Mouse (Mus musculus) ovary, adult 18-20 months (tissue): ENCODE data around the gene Gm4871.
"Not testable (repeated sequence)": the region's sequence is repeated elsewhere in the genome, so short reads cannot be mapped to it uniquely, and the experiment has no call there.

Source experiments
- DNase-seq: peaks from one replicate; pipeline ENCODE4 v3.0.0; 2022; ENCODE audit warnings: low spot score, mixed read lengths

The Gm4871 gene

DNA sequence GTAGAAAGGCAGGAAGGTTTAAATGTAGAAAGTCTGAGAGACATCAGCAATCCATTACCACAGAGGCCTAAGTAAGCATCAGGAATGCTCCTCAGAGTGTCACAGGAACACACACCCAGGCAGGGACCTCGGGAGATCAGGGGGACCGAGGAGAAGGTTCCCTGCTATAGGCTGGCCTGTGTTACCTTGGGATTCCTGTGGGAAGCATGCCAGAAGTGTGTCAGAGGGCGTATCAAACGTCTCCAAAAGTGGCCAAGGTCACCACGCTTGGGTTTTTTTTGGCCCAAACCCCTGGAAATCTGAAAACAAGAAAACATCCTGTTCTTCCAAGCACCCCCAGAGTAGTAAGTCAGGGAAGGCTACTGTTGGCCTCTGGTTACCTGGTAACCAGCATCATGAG, at the start of gene Gm4871:
Gene Gm4871, minus strand, starts transcription at position 364 of the 400 bp plus-strand sequence.
- DNase-seq: not testable (repeated sequence)

DNA sequence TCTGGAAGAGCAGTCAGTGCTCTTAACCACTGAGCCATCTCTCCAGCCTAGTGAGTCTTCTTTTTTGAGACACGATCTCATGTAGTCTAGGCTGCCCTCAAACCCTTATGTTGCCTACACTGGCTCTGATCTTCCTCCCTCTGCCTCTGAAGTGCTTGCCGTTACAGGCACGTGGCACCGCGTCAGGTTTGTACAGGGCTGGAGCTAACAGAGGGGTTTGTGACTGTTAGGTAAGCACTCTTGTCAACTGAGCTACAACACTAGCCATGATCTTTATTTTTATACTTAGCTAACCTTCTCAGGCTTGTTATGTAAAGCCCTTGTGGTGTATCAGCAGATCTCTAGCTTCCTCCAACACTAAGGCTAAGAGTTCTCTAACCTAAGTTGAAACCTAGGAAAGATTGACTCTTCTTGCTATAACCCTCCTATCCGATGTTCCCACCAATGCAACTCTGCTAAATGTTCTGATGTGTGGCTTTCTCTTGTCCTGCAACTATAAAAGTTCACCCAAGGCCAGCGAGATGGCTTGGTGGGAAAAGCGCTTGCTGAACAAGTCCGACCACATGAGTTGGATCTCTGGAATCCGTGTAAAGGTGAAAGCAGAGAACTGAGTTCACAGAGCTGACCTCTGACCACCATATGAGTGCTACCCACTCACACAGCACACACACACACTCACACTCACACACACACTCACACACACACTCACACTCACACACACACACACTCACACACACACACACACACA, 49.5 kb upstream of the Gm4871 start:
- no peak for DNase-seq

- no peak for DNase-seq
Observed at GRCm38 (mm10) chr5:145075081-145075480, 42.5 kb upstream of the Gm4871 start.

DNA sequence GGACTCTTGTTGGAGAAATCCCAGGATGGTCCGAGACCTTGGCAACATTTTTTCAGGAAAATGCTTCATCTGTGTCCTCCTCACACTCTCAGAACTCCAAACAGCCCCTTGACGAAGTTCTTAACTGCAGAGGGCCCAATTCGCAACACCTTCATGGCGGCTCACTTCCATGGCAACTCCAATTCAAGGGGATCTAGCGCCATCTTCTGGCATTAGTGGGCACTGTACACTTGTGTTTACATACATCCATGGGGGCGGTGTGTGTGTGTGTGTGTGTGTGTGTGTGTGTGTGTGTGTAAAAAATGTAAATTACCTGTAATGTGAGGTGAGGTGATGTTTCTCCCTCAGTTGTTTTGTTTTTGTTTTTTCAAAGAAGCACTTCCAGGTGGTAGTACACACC, 38.8 kb upstream of the Gm4871 start:
- no peak for DNase-seq

DNA sequence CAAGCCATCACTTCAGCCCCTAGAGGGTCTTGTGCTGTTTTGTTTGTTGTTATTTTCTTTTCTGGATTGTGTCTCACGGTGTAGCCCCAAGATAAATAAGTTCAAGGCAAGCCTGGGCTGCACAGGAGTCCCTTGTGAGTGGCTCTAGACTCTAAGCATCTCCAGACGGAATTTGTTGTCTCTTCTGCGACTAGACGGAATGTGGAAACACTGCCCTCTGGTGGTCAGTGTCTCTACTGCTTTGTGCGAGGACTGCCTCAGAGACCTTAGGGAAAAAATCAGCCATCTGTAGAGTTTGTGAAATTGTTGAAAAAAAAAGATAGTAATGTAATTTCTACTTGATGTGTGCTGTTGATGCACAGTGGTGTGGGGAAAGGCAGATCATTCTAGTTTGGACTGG, 37.2 kb upstream of the Gm4871 start:
- DNase-seq: peak; percentile 12

GRCm38 (mm10) chr5:145068863-145069262, 36.3 kb upstream of the Gm4871 start:
- DNase-seq: no peak

GRCm38 (mm10) chr5:145064765-145065340, 32.3 kb upstream of the Gm4871 start:
- DNase-seq: no peak

DNA sequence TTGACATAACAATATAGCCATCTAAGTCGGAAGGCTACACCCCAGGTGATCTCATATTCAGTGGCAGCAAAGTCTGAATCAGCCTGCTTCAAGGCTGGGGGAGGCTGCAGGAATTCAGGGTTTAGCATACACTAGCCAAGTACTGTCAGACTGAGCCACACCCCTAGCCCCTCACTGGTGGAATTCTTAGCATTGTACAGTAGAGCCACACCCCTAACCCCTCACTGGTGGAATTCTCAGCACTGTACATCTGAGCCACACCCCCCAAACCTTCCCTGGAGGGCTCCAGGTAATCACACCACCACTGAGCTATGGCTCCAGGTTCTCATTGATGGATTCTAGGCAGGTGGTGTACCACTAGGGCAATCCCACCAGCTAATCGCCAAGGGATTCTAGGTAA, 27.0 kb upstream of the Gm4871 start:
- DNase-seq: no peak

DNA sequence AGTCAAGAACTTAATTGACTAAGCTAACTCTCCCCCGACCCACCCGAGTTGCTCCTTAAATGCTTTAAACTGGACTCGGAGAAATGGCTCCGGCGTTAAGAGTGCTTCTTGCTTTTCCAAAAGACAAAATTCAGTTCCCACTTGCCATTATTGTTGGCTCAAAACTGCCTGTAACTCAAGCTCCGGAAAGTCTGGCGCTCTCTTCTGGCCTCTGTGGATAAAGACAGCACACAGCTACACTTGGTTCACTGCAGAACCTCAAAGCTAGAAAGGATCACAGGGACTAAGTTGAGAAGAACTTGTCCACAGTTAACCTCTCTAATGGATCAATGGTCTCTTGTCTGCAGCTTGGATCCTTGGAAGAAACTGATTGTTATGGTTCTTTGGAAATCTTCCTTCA, 26.2 kb upstream of the Gm4871 start:
- DNase-seq: no peak

DNA sequence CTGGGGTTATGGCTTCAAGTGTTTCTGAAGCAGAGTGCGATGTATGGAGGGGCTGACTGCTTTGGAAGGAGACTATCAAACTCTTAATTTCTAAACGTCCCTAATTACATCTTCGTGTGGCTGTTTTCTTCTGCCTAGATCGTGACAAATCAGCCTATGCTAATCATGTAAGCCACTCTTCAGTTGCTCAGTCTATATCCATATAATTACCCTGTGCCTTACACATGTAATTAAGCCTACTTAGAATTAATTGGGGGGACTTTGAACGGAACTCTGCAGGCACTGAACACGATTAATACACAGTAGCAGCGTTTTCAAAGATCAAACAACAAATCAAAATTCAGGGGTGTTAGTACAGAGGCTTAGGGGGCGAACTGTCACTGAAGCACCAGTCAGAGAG, 25.4 kb upstream of the Gm4871 start:
- DNase-seq: no peak

DNA sequence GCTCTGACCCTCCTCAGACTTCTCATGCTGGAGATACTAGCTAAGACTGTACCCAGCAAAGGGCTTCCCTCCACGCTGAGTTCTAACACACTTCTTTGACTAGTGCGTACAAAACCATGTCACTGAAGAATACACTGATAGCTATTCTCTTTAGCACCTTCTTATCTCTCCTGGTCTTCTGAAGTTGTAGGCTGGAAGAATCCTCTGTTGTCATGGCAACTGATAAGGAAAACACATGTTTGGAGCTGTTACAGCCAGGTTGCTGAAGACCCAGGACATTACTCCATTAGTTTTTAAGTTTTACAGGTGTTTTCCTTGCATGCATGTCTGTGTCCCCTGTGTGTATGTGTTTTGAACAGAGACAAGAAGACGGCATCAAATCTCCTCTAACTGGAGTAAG, 21.6 kb upstream of the Gm4871 start:
- DNase-seq: not testable (repeated sequence)

DNA sequence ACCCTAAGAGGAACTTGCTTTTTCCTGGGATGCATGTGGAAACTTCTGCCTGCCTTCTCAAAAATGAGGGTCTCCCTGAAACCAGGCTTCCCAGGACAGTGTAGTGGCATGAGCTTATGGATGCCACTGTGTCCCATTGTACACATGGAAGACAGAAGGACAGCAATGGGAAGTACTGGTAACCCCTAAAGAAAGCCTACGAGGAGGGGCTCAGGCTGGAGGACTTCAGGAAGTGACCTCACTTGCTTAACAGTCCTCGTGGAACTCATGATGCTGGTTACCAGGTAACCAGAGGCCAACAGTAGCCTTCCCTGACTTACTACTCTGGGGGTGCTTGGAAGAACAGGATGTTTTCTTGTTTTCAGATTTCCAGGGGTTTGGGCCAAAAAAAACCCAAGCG, 10.1 kb upstream of the Gm4871 start, which contains the start of gene 1700018F24Rik:
Gene 1700018F24Rik, plus strand, starts transcription at position 301 of the 400 bp plus-strand sequence.
- DNase-seq: not testable (repeated sequence)

DNA sequence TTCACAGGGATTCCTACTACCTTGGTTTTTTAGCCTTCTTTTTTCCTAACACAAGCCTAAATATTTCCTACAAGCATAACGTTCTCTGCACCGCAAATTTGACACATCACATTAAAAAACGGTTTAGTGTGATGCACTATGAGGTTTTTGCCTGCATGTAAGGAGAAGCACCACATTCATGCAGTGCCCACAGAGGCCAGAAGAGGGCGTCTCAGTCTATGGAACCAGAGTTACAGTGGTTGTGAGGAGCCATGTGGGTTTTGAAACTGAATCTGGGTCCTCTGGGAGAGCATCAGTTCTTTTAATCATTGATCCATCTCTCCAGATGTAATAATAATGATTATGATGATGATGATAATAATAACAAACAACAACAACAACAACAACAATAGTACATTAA, 9.1 kb upstream of the Gm4871 start:
- DNase-seq: no peak

GRCm38 (mm10) chr5:145030476-145030875, 2.1 kb downstream of the Gm4871 start:
- not testable (repeated sequence) for DNase-seq

GRCm38 (mm10) chr5:145020712-145021111, 11.8 kb downstream of the Gm4871 start:
- not testable (repeated sequence) for DNase-seq

DNA sequence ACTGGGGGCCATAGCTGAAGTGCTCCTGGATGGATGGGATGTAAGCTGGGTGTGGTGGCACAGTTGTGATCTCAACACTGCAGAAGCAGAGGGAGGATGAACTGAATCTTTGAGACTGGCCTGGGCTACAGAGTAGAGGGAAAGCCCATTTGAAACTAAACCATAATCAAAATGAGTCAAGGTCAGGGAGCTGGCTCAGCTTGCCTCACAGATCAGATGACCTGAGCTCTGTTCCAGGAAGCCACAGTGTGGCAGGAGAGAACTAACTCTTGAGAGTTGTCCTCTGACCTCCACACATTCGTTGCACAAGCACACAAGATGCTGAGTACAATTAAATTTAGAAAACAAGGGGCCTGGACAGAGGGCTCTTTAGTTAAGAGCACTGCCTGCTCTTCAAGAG, 12.3 kb downstream of the Gm4871 start:
- peak; percentile 33 for DNase-seq

DNA sequence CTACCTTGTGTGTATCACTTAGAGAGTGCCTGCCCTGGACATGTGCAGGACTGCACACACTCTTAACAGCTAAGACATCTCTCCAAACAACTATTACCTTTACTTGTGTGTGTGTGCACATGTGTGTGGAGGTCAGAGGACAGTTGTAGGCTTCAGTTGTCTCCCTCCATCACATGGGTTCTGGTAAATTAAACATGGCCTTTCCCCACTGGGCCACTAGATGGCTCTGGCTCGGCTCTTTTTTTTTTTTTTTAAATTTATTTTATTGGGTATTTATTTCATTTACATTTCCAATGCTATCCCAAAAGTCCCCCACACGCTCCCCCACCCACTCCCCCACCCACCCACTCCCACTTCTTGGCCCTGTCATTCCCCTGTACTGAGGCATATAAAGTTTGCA, 15.8 kb downstream of the Gm4871 start:
- not testable (repeated sequence) for DNase-seq

GRCm38 (mm10) chr5:145014278-145014677, 18.3 kb downstream of the Gm4871 start:
- DNase-seq: no peak

DNA sequence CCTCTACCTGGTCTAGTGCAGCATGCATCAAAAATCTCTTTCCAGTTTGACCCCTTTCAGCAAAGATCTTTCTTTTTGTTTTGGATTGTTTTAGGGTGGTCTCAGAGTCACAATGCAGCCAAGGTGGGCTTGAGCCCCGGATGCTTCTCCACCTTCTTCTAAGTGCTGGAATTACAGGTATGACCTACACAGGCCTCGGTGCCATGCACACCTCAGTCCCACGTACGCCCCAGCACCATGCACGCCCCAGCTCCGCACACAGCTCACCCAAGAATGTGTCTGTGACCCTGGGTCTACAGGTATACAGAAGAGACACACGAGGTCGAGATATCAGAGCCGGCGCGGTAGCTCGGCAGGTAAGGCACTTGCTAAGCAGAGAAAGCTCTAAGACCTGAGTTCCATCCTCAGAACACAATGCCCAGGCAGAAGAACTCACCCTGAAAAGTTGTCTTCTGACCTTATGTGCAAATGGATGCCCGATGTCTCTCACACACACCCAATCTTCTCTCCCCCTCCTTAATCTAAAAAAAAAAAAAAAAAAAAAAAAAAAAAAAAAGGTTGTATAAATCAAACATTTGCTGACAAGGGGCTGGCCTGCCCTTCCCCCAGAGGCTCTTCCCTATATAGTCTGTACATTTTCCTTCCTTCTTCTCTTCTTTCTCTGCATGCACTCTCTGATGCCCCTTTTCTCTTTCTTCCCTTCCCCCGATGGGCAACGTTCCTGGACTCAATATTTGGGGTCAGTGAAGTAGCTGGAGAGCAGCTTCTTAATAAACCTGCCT, 23.5 kb downstream of the Gm4871 start:
- DNase-seq: no peak

DNA sequence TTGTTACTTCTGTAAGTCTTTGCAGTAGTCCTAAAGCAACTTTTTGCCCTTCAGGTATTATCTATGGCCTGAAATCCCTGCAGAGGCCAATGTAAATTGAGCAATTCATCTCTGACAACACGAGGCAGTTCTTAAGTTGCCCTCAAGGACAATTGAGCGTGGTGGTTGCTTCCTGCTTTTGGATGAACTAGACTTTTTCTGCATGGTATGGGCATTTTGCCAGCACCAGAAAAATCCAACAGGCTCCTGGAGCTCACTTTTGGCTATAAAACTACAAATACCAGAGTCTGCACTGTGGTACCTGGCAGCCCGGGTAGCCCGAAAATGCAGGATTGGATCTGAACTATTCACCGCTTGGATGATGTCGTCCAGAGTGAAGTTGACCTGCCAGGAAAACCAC, 27.0 kb downstream of the Gm4871 start:
- DNase-seq: no peak

DNA sequence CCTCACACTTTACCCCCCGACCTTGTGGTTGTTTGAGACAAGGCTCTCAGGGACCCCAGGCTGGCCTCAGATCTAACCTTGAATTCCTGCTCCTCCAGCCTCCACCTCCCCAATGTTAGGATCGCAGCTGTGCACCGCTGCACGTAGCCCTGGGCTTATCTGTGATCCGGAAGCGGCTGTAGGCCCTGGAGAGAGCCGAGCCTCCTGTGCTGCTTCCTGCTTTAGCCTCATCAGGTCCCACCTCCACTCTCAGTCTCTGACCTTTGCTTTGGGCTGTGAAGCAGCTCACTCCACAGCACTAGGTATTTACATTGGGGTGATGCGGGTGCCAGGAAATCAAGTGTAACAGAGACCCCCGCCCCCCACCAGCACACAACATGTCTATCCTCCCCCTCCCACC, 28.1 kb downstream of the Gm4871 start:
- no peak for DNase-seq

DNA sequence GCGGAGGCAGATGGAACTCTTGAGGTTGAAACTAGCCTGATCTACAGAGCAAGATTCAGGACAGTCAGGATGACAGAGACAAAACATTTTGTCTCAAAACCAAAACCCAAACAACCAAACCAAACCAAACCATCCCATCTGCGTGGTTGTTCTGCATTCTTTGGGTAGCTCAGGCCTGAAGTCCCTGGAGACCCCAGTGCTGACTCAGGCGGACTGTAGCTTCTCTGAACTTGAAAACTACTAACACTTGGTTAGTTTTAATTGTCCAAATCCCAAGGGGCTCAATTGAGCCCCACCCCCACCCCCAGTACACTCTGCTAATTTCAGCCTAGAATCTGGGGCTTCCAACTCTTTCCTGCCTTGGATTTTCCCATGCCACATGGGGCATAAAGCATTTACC, 29.2 kb downstream of the Gm4871 start:
- DNase-seq: no peak

DNA sequence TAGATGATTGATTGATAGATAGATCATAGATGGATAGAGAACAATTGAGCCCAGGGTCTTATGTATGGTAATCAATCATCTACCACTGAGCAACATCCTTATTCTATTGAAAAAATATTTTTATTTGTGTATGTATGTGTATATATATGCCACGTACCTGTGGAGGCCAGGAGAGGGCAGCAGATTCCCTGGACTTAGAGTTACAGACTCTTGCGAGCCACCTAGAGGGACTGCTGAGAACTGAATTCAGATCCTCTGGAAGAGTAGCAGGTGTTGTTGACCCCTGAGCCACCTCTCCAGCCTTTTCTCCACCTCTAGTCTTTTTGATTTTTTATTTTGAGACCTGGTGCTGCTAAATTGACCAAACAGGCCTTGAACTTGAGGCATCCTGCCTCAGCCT, 34.1 kb downstream of the Gm4871 start:
- DNase-seq: no peak
